Mouse (Mus musculus): ENCODE results near the gene Ahsg. TPM values are rescaled to one million over a fixed set of nuclear protein-coding genes. Genes with fewer than 3 reads are reported as not detected.

Gene Ahsg
- polyA plus RNA-seq, 1 experiment from 2014 or later = 0.25 TPM

- Histone ChIP-seq H3K27me3 (no peaks in the 10 kb centered on the region), H3K9me3 (no peaks in the 10 kb centered on the region), H3K9ac (replicated peaks) (no peak overlapping the region), H3K4me2 (no peak overlapping the region), H3K36me3 (no peaks in the 10 kb centered on the region), H3K27ac (no peak overlapping the region), H3K4me3 (replicated peaks) (no peak overlapping the region), H3K4me1 (replicated peaks) (no peaks in the 10 kb centered on the region)
- 74% methylated on average over 4 of the region's 4 CpGs for WGBS
- ATAC-seq (ENCODE audit: insufficient number of reproducible peaks, insufficient read depth, low FRiP score, low TSS enrichment, low read depth) = no peak
These were observed 2.2 kb upstream of the Ahsg start for GRCm38 (mm10) chr16:22888835-22889234.

DNA sequence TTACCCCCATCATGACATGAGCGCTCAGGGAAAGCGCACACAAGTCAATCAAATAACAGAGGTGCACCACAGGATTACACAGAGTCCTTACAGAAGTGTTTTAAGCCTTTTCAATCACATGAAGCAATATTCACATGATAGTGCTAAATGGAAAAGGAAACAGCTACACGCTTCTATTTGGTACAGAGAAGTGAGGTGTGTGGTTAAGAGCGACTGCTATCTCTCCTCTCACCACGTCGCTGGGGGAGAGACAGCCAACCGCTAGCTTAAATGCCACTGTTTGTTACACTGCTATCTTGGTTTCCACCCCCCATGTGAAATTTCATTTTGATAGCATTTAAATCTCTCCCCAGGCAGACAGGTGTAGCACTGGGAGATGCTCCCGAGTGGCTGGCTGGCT, 1.4 kb upstream of the Ahsg start:
- Histone ChIP-seq H3K9me3 (no peaks in the 10 kb centered on the region), H3K4me2 (no peak overlapping the region), H3K27me3 (no peaks in the 10 kb centered on the region), H3K9ac (replicated peaks) (no peak overlapping the region), H3K27ac (no peak overlapping the region), H3K36me3 (no peaks in the 10 kb centered on the region), H3K4me1 (replicated peaks) (no peaks in the 10 kb centered on the region), H3K4me3 (replicated peaks) (no peak overlapping the region)
- WGBS = 86% methylated on average over 8 of the region's 8 CpGs
- ATAC-seq (ENCODE audit: insufficient number of reproducible peaks, insufficient read depth, low FRiP score, low TSS enrichment, low read depth) = no peak

DNA sequence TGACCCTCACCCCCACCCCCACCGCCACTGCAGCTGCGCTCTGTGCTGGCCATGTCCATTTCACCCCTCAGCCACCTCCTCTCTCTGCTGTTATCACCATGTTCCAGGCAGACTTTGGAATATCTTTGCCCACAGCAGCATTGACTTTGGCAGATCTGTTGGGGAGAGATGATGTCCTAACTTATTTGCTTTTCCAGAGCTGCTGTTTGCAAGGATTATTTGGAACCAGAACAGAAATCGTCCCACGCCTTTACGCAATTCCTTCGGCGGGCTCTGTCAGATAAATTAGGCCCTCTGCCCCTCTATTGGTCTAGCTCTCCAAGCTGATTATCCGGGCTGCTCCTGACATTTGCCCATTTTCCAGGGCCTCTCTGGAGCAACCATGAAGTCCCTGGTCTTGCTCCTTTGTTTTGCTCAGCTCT, 667 bp downstream of the Ahsg start:
- H3K4me1 ChIP-seq (replicated peaks) = no peaks in the 10 kb centered on the region
- H3K9me3 ChIP-seq = no peaks in the 10 kb centered on the region
- no peak for ATAC-seq (ENCODE audit: insufficient number of reproducible peaks, insufficient read depth, low FRiP score, low TSS enrichment, low read depth)
- no peak overlapping the region for H3K4me2 ChIP-seq
- no peaks in the 10 kb centered on the region for H3K36me3 ChIP-seq
- H3K27ac ChIP-seq = no peak overlapping the region
- 90% methylated on average over 8 of the region's 8 CpGs for WGBS
- no peak overlapping the region for H3K9ac ChIP-seq (replicated peaks)
- H3K4me3 ChIP-seq (replicated peaks) = no peak overlapping the region
- H3K27me3 ChIP-seq = no peaks in the 10 kb centered on the region

DNA sequence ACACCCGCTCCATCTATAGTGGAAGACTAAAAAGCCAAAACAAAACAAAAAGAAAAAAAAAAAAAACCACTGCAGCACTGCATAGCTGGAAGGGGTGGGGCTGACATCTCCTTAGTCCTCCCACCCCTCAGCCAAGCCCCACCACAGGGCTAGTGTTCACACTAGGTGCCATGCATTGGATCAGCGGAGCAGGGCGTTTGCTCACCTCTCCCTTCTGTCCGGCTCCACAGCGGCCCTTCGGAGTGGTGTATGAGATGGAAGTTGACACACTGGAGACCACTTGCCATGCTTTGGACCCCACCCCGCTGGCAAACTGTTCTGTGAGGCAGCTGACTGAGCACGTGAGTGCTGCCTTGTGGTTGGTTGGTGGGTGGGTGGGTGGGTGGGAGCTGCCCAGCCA, 3.0 kb downstream of the Ahsg start:
- Histone ChIP-seq H3K36me3 (no peaks in the 10 kb centered on the region), H3K4me2 (no peak overlapping the region), H3K27ac (no peak overlapping the region), H3K9ac (replicated peaks) (no peak overlapping the region), H3K4me3 (replicated peaks) (no peak overlapping the region), H3K4me1 (replicated peaks) (0 out of 2 replicates have a peak, but pooled peaks cover under 1% of the 10 kb centered on the region), H3K27me3 (peaks cover 5% of the 10 kb centered on the region; the same call in 1 of the 2 replicates), H3K9me3 (no peaks in the 10 kb centered on the region)
- no peak for ATAC-seq (ENCODE audit: insufficient number of reproducible peaks, insufficient read depth, low FRiP score, low TSS enrichment, low read depth)
- WGBS = 74% methylated on average over 7 of the region's 8 CpGs

DNA sequence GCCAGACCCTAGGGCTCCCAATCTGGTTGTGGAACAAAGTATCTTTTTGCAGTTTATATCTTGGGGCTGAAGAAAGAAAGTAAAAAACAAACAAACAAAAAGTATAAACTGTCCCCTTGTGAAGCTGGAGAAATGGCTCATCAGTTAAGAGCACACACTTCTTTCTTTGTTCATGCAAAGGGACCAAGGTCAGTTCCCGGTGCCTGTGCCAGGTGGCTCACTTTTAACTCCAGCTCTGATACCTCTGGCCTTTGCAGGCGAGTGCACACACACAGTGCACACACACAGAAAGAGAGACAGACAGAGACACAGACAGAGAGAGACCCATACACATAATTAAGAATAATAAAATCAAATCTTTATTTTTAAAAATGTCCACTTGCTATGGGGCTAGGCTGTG, 5.5 kb downstream of the Ahsg start:
- H3K9ac ChIP-seq (replicated peaks) = no peak overlapping the region
- ATAC-seq (ENCODE audit: insufficient number of reproducible peaks, insufficient read depth, low FRiP score, low TSS enrichment, low read depth) = no peak

GRCm38 (mm10) chr16:22899346-22899745, 8.3 kb downstream of the Ahsg start:
- Histone ChIP-seq H3K4me2 (no peak overlapping the region), H3K4me3 (replicated peaks) (no peak overlapping the region), H3K9me3 (no peaks in the 10 kb centered on the region), H3K4me1 (replicated peaks) (0 out of 2 replicates have a peak, but pooled peaks cover 3% of the 10 kb centered on the region), H3K27ac (no peak overlapping the region), H3K36me3 (no peaks in the 10 kb centered on the region), H3K9ac (replicated peaks) (no peak overlapping the region), H3K27me3 (peaks cover 5% of the 10 kb centered on the region; the same call in 1 of the 2 replicates)
- ATAC-seq (ENCODE audit: insufficient number of reproducible peaks, insufficient read depth, low FRiP score, low TSS enrichment, low read depth) = no peak
- WGBS = 58% methylated on average over 5 of the region's 5 CpGs

More for the DNA sequence above, 5.5 kb downstream of the Ahsg start:
- H3K4me3 ChIP-seq (replicated peaks) = no peak overlapping the region
- WGBS = 67% methylated on average over 2 of the region's 2 CpGs
- H3K4me2 ChIP-seq = no peak overlapping the region
- H3K4me1 ChIP-seq (replicated peaks) = 0 out of 2 replicates have a peak, but pooled peaks cover 3% of the 10 kb centered on the region
- no peaks in the 10 kb centered on the region for H3K36me3 ChIP-seq
- peaks cover 5% of the 10 kb centered on the region; the same call in 1 of the 2 replicates for H3K27me3 ChIP-seq
- H3K27ac ChIP-seq = no peak overlapping the region
- no peaks in the 10 kb centered on the region for H3K9me3 ChIP-seq

- H3K9me3 ChIP-seq = no peaks in the 10 kb centered on the region
- 0 out of 2 replicates have a peak, but pooled peaks cover 3% of the 10 kb centered on the region for H3K4me1 ChIP-seq (replicated peaks)
- WGBS = 83% methylated on average over 10 of the region's 10 CpGs
- no peak overlapping the region for H3K27ac ChIP-seq
- ATAC-seq (ENCODE audit: insufficient number of reproducible peaks, insufficient read depth, low FRiP score, low TSS enrichment, low read depth) = no peak
- H3K9ac ChIP-seq (replicated peaks) = no peak overlapping the region
- H3K4me2 ChIP-seq = no peak overlapping the region
- no peak overlapping the region for H3K4me3 ChIP-seq (replicated peaks)
- H3K27me3 ChIP-seq = peaks cover 5% of the 10 kb centered on the region; the same call in 1 of the 2 replicates
- H3K36me3 ChIP-seq = no peaks in the 10 kb centered on the region
These were observed 8.9 kb downstream of the Ahsg start for GRCm38 (mm10) chr16:22899866-22900570.

GRCm38 (mm10) chr16:22901326-22901725, 10.2 kb downstream of the Ahsg start:
- H3K9ac ChIP-seq (replicated peaks) = no peak overlapping the region
- H3K27me3 ChIP-seq = peaks cover 5% of the 10 kb centered on the region; the same call in 1 of the 2 replicates
- no peaks in the 10 kb centered on the region for H3K36me3 ChIP-seq
- H3K27ac ChIP-seq = no peak overlapping the region
- 81% methylated on average over 3 of the region's 3 CpGs for WGBS
- H3K4me2 ChIP-seq = no peak overlapping the region
- H3K9me3 ChIP-seq = no peaks in the 10 kb centered on the region
- ATAC-seq (ENCODE audit: insufficient number of reproducible peaks, insufficient read depth, low FRiP score, low TSS enrichment, low read depth) = no peak
- H3K4me3 ChIP-seq (replicated peaks) = no peak overlapping the region
- 0 out of 2 replicates have a peak, but pooled peaks cover 3% of the 10 kb centered on the region for H3K4me1 ChIP-seq (replicated peaks)

DNA sequence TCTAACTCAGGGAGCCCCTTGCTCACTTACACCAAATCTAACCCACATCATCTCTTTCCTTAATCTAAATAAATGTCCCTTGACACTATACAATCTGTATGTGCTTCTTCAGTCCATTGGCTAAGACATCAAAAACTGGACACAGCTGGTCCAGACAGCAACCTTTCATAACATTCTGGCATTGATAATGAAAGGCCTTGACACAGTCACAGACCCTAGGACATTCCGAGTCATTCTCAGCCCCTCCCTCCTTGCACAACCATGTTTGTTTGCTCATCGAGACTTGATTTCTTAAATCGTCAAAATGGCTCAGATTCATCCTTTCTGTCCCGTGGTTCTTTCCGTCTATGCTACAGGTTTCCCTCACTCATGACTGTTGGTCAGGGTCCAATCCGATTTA, 18.2 kb downstream of the Ahsg start:
- ATAC-seq (ENCODE audit: insufficient number of reproducible peaks, insufficient read depth, low FRiP score, low TSS enrichment, low read depth) = no peak
- H3K27ac ChIP-seq = no peak overlapping the region
- H3K36me3 ChIP-seq = no peaks in the 10 kb centered on the region
- H3K4me2 ChIP-seq = no peak overlapping the region
- no peak overlapping the region for H3K9ac ChIP-seq (replicated peaks)
- no peaks in the 10 kb centered on the region for H3K27me3 ChIP-seq
- H3K4me3 ChIP-seq (replicated peaks) = no peak overlapping the region
- no peaks in the 10 kb centered on the region for H3K9me3 ChIP-seq
- no peaks in the 10 kb centered on the region for H3K4me1 ChIP-seq (replicated peaks)
- WGBS = 88% methylated on average over 6 of the region's 6 CpGs

DNA sequence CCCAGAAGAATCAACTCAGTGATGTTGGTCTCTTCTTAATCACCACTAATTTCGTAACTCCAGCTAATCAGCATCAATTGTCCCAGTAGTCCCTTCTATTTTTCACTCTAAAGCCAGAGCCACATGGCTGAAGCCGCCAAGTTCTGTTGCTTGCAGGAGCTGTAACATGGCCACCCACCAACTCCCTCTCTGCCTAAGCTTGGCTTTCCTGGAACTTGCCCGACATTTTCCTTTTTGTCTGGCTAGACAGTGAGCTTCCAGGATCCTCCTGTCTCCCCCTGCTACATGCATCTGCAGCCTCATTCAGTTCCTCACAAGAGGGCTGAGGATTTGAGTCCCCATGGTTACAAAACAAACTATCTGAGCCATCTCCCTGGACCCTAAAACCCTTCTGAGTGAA, 20.9 kb downstream of the Ahsg start:
- WGBS = 80% methylated on average over 3 of the region's 3 CpGs
- ATAC-seq (ENCODE audit: insufficient number of reproducible peaks, insufficient read depth, low FRiP score, low TSS enrichment, low read depth) = no peak
- H3K4me3 ChIP-seq (replicated peaks) = no peak overlapping the region
- H3K9ac ChIP-seq (replicated peaks) = no peak overlapping the region
- H3K4me2 ChIP-seq = no peak overlapping the region
- H3K4me1 ChIP-seq (replicated peaks) = no peaks in the 10 kb centered on the region
- no peaks in the 10 kb centered on the region for H3K27me3 ChIP-seq
- peaks cover 5% of the 10 kb centered on the region; the same call in 1 of the 2 replicates for H3K9me3 ChIP-seq
- H3K27ac ChIP-seq = no peak overlapping the region
- no peaks in the 10 kb centered on the region for H3K36me3 ChIP-seq

- ATAC-seq (ENCODE audit: insufficient number of reproducible peaks, insufficient read depth, low FRiP score, low TSS enrichment, low read depth) = no peak
- H3K4me3 ChIP-seq (replicated peaks) = no peak overlapping the region
- 90% methylated on average over 6 of the region's 6 CpGs for WGBS
- no peaks in the 10 kb centered on the region for H3K36me3 ChIP-seq
- peaks cover 5% of the 10 kb centered on the region; the same call in 1 of the 2 replicates for H3K9me3 ChIP-seq
- no peak overlapping the region for H3K4me2 ChIP-seq
- no peak overlapping the region for H3K27ac ChIP-seq
- H3K9ac ChIP-seq (replicated peaks) = no peak overlapping the region
- no peaks in the 10 kb centered on the region for H3K27me3 ChIP-seq
- no peaks in the 10 kb centered on the region for H3K4me1 ChIP-seq (replicated peaks)
These were observed 21.8 kb downstream of the Ahsg start for GRCm38 (mm10) chr16:22912886-22913285.

GRCm38 (mm10) chr16:22914276-22914675, 23.2 kb downstream of the Ahsg start:
- no peak overlapping the region for H3K27ac ChIP-seq
- no peak for ATAC-seq (ENCODE audit: insufficient number of reproducible peaks, insufficient read depth, low FRiP score, low TSS enrichment, low read depth)

More at GRCm38 (mm10) chr16:22914276-22914675, 23.2 kb downstream of the Ahsg start:
- no peak overlapping the region for H3K4me3 ChIP-seq (replicated peaks)
- no peaks in the 10 kb centered on the region for H3K36me3 ChIP-seq
- H3K4me1 ChIP-seq (replicated peaks) = 0 out of 2 replicates have a peak, but pooled peaks cover 3% of the 10 kb centered on the region
- no peaks in the 10 kb centered on the region for H3K27me3 ChIP-seq
- H3K4me2 ChIP-seq = no peak overlapping the region
- H3K9me3 ChIP-seq = peaks cover 5% of the 10 kb centered on the region; the same call in 1 of the 2 replicates
- H3K9ac ChIP-seq (replicated peaks) = no peak overlapping the region

All from limb, embryonic 12.5 days (tissue).